Mouse (Mus musculus): ENCODE results near the gene Nfxl1.

DNA sequence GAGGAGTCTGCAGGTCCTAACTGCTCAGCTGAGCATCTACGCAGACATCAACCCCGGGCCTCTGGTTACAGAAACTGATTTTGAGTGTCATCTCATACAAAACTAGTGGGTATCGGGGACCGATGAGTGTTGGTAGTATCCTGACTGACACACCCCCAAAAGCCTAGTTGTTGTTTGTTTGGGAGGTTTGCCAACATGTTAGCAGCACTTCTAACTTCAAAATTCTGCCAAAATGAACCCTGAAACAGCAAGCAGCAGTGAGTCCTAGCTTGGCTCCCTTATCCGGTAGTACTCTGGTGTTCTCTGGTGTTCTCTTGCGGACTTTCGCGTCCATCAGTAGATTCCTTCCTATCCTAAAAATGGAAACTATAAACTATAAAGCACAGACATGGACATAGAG lies 56.7 kb downstream of the Nfxl1 start:
- no peak for TF ChIP-seq CTCF (IDR thresholded peaks at IDR 0.05)
- no peak for TF ChIP-seq POLR2A (IDR thresholded peaks at IDR 0.05; ENCODE audit: insufficient read depth, low read depth, low read length)
- TF ChIP-seq EP300 (IDR thresholded peaks at IDR 0.05; ENCODE audit: insufficient read depth, low read depth, low read length), result no peak

Data from heart, adult 2 months (tissue).